Mouse (Mus musculus): ENCODE data around the gene Samd14. TPM values are rescaled to one million over a fixed set of nuclear protein-coding genes. Genes with fewer than 3 reads are reported as not detected.

Gene Samd14
- polyA plus RNA-seq, 1 experiment from 2014 or later, result 32.3 TPM

DNA sequence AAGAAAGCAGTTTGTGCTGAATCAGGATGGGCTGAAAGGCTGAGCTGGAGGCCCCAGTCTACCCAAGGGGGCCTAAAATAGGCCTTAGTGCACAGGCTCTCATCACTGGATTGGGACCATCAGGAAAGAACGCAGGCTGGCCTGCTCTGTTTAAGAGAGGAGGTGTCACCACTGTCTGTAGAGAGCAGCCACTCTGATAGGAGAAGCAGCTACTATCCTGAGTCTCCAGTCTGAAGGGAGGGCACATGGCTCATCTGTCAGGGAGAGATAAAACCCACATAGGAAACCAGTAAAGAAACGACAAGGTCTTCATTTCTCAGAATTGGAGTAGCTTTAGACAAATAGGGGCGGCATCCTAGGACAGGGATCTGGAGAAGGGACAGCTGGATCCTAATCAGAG is 2.4 kb downstream of the Samd14 start:
- TF ChIP-seq CTCF (IDR thresholded peaks at IDR 0.05), result no peak
- in situ Hi-C loops (cut with MboI; ENCODE audit: low pct_unique_long_range_greater_than_20kb), result no loop called here
- no peaks in the 10 kb centered on the region for H3K27me3 ChIP-seq
- DNase-seq (ENCODE audit: low read depth, low spot score), result no peak
- ATAC-seq, result no peak
- ChIA-PET POLR2A (interaction anchor here (1.5 to 2.3 kb wide), 2 partner anchors 12 to 15 kb away, joined by 3 to 9 read pairs; no protein-coding TSS in a partner anchor), CTCF (interaction anchor here (1.0 to 1.8 kb wide), 5 partner anchors 11 to 73 kb away, joined by 3 to 4 read pairs (median 3); partner anchors contain the start of gene Pdk2)

DNA sequence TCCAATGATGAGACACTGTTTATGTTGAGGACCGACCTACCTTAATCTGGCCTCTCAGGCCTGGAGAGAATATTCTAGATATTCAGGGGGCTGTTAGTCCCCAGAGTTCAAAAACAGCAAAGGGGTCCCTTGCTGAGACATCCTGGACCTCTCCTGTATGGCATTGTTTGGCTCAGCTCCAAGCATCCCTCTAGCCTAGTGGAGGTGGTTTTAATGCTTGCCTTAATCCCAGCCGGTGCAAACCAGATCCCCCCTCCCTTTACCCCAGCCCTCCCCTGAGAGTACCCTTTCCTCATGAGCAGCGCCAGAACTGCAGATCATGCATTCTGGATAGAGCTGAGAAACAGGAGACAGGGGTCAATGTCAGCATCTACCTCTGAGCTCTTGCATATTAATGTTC is 2.8 kb downstream of the Samd14 start:
- in situ Hi-C loops (cut with MboI; ENCODE audit: low pct_unique_long_range_greater_than_20kb), result no loop called here

GRCm38 (mm10) chr11:95015484-95015883 is 5.8 kb downstream of the Samd14 start:
- in situ Hi-C loops (cut with MboI; ENCODE audit: low pct_unique_long_range_greater_than_20kb), result no loop called here
- DNase-seq (ENCODE audit: low read depth, low spot score) (no peak), ATAC-seq (no peak)
- POLR2A ChIA-PET, result interaction anchor here (0.6 kb wide), 1 partner anchor 1102 kb away, joined by 5 read pairs; no protein-coding TSS in a partner anchor
- no peak for TF ChIP-seq CTCF (IDR thresholded peaks at IDR 0.05)
- H3K27me3 ChIP-seq, result no peaks in the 10 kb centered on the region
- CTCF ChIA-PET, result interaction anchor here (0.9 kb wide), 1 partner anchor 9 kb away, joined by 3 read pairs; no protein-coding TSS in a partner anchor

More for the DNA sequence above, 2.8 kb downstream of the Samd14 start:
- POLR2A ChIA-PET, result interaction anchor here (1.5 to 2.3 kb wide), 2 partner anchors 12 to 15 kb away, joined by 3 to 9 read pairs; no protein-coding TSS in a partner anchor
- no peak for TF ChIP-seq CTCF (IDR thresholded peaks at IDR 0.05)
- ATAC-seq (no peak), DNase-seq (ENCODE audit: low read depth, low spot score) (no peak)
- H3K27me3 ChIP-seq, result no peaks in the 10 kb centered on the region
- CTCF ChIA-PET, result interaction anchor here (1.0 to 1.5 kb wide), 3 partner anchors 11 to 73 kb away, joined by 3 to 4 read pairs (median 3); partner anchors contain the start of gene Pdk2

DNA sequence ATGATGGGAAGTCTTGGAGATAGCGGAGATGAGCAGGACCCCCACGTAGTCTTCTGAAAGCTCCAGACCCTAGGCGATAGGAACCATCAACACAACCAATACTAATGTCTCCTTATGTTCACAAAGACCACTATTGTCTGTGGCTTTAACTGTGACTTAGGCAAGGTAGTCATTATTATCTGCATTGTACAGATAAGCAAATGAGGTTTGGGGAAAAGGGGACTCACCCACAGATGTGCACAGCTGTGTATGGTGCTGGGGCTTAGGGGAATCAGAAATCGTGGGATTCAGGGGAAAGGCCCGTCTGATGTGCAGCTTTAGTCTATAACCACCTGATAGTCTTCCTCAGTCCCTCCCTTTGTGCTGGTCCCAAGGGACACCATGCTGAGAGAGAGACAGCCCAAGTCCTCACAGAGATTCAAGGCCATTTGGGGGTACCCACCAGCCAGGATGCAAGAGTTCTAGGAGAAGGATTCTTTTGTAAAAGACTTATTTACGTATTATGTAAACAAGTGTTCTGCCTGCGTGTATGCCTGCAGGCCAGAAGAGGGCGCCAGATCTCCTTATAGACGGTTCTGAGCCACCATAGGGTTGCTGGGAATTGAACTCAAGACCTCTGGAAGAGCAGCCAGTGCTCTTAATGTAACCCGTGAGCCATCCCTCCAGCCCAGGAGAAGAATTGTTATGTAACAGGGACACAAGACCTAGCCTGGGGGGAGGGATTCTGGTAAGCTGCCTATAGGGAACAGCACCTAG is 12.7 kb downstream of the Samd14 start:
- no peak for DNase-seq (ENCODE audit: low read depth, low spot score)
- no peak for TF ChIP-seq CTCF (IDR thresholded peaks at IDR 0.05)
- no peak for ATAC-seq
- POLR2A ChIA-PET, result interaction anchor here (3.2 kb wide), 1 partner anchor 10 kb away, joined by 9 read pairs; no protein-coding TSS in a partner anchor
- in situ Hi-C loops (cut with MboI; ENCODE audit: low pct_unique_long_range_greater_than_20kb), result no loop called here
- CTCF ChIA-PET, result interaction anchor here (1.0 to 2.0 kb wide), 4 partner anchors 8 to 20 kb away, joined by 3 to 6 read pairs (median 4); no protein-coding TSS in a partner anchor
- H3K27me3 ChIP-seq, result no peaks in the 10 kb centered on the region

DNA sequence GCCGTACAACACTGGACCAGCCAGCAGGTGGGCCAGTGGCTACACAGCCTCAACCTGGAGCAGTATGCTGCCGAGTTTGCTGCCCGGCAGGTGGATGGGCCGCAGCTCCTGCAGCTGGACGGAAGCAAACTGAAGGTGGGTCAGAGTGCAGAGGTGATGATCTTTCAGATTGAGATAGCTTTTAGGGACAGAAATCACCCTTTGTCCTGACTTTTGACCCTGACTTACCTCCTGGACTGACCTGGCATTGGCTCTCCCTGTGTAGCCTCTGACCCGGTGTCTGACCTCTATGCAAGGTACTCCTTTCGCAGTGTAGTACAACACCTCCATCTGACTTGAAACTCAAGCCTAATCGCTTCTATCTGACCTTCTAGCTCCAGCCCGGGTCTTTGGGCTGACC is 13.8 kb downstream of the Samd14 start:
- ChIA-PET POLR2A (interaction anchor here (3.2 kb wide), 1 partner anchor 11 kb away, joined by 9 read pairs; no protein-coding TSS in a partner anchor), CTCF (interaction anchor here (1.0 to 1.1 kb wide), 2 partner anchors 9 to 11 kb away, joined by 3 to 4 read pairs; no protein-coding TSS in a partner anchor)
- H3K27me3 ChIP-seq, result no peaks in the 10 kb centered on the region
- ATAC-seq (no peak), DNase-seq (ENCODE audit: low read depth, low spot score) (no peak)
- no peak for TF ChIP-seq CTCF (IDR thresholded peaks at IDR 0.05)
- in situ Hi-C loops (cut with MboI; ENCODE audit: low pct_unique_long_range_greater_than_20kb), result no loop called here

DNA sequence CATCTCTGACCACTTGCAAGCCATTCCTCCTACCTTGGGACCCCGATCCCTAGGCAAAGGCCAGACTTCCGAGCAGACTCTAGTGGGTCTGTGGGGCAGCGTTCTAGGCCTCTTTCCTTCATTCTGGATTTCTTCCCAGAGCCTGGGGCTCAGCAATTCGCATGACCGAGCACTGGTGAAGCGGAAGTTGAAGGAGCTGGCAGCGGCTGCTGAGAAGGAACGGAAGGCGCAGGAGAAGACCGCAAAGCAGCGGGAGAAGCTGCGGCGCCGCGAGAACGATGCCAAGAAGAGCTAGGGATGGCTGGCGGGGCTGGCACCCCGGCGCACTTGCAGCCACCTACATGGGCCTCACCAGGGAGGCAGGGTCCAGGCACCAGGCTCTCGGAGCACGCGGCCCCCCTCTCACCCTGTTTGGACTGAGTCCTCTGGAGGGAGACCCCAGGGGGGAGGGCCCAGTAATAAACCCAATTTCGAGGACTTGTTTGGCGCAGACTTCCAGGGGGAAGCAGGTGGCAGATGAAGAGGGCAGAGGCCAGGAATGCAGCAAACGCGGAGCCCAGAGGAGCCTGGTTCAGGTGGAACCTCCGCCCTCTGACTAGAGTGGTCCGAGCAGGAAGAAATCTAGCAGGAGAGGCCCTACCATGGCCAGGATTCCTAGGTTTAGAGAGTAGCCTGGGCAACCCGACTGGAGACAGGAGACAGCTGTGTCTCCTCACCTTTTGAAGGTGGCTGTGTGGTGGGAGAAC is 14.9 kb downstream of the Samd14 start:
- TF ChIP-seq CTCF (IDR thresholded peaks at IDR 0.05), result no peak
- ChIA-PET CTCF (interaction anchor here (0.8 to 1.2 kb wide), 2 partner anchors 9 to 81 kb away, joined by 3 read pairs; no protein-coding TSS in a partner anchor), POLR2A (interaction anchor here (0.8 to 3.2 kb wide), 3 partner anchors 13 to 51 kb away, joined by 3 to 9 read pairs (median 3); partner anchors contain the start of gene Pdk2)
- no peaks in the 10 kb centered on the region for H3K27me3 ChIP-seq
- in situ Hi-C loops (cut with MboI; ENCODE audit: low pct_unique_long_range_greater_than_20kb), result no loop called here
- DNase-seq (ENCODE audit: low read depth, low spot score), result no peak
- ATAC-seq, result no peak

- no peaks in the 10 kb centered on the region for H3K27me3 ChIP-seq
- in situ Hi-C loops (cut with MboI; ENCODE audit: low pct_unique_long_range_greater_than_20kb), result no loop called here
- TF ChIP-seq CTCF (IDR thresholded peaks at IDR 0.05), result no peak
- DNase-seq (ENCODE audit: low read depth, low spot score), result no peak
- ChIA-PET CTCF (interaction anchor here (1.2 kb wide), 1 partner anchor 80 kb away, joined by 3 read pairs; no protein-coding TSS in a partner anchor), POLR2A (interaction anchor here (0.7 to 3.2 kb wide), 3 partner anchors 9 to 16 kb away, joined by 3 to 9 read pairs (median 3); partner anchors contain the start of gene Pdk2)
- no peak for ATAC-seq
These were observed 15.7 kb downstream of the Samd14 start for GRCm38 (mm10) chr11:95025227-95026012.

DNA sequence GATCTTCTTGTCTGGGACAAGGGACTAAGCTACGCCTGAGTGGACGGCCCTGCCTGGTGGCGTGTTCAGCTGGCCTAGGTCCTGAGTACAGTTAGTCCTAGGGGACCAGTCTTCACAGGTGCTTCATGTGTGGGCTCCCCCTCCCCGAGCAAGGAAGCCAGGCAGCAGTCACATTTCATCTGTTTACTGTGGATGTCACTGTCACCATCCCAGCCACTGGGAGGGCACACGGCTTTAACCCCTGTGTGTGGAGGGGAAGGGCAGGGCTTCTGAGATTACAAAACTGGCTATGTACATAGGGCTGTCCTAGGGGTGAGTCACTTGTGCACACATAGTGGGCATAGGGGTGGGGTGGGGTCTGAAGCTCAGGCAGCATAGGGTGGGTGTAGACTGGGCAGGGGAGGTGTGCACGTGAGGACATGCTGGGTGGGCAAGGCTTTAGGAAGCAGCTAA is 16.4 kb downstream of the Samd14 start:
- ATAC-seq (no peak), DNase-seq (ENCODE audit: low read depth, low spot score) (no peak)
- ChIA-PET CTCF (no interaction called here), POLR2A (interaction anchor here (0.7 to 3.2 kb wide), 2 partner anchors 10 to 14 kb away, joined by 3 to 9 read pairs; no protein-coding TSS in a partner anchor)
- in situ Hi-C loops (cut with MboI; ENCODE audit: low pct_unique_long_range_greater_than_20kb), result no loop called here
- TF ChIP-seq CTCF (IDR thresholded peaks at IDR 0.05), result no peak
- H3K27me3 ChIP-seq, result no peaks in the 10 kb centered on the region

- POLR2A ChIA-PET, result interaction anchor here (1.3 to 1.8 kb wide), 2 partner anchors 15 to 17 kb away, joined by 3 to 4 read pairs; partner anchors contain the start of gene Samd14
- H3K27me3 ChIP-seq, result no peaks in the 10 kb centered on the region
- CTCF ChIA-PET, result no interaction called here
- no peak for DNase-seq (ENCODE audit: low read depth, low spot score)
- in situ Hi-C loops (cut with MboI; ENCODE audit: low pct_unique_long_range_greater_than_20kb), result no loop called here
- no peak for ATAC-seq
- no peak for TF ChIP-seq CTCF (IDR thresholded peaks at IDR 0.05)
These were observed 17.2 kb downstream of the Samd14 start for GRCm38 (mm10) chr11:95026849-95027248.

All from Patski (cell line).